Mouse (Mus musculus) neural tube, embryonic 12.5 days (tissue): ENCODE measurements around the gene Ppp3ca. TPM values are rescaled to one million over a fixed set of nuclear protein-coding genes. Genes with fewer than 3 reads are reported as not detected.
A peak's percentile ranks its signal among the peaks of the same experiment; 100 is the strongest.

Experiments used
- ATAC-seq: fragments of 200-750 bp; cut with Nextera tagmentation; 2 replicates; pipeline ENCODE4 v1.8.0; 2017; ENCODE audit warnings: low read depth, mild to moderate bottlenecking, moderate TSS enrichment, moderate library complexity; ENCODE audit not compliant: low FRiP score
- H3K27ac ChIP-seq: fragments of 300-500 bp; sonication (generic); 2 replicates; pipeline ENCODE4 v1.5.1; 2016
- H3K27me3 ChIP-seq: fragments of 300-500 bp; sonication (generic); replicated peaks from 2 replicates; pipeline ENCODE4 v1.6.1; 2016; ENCODE audit warnings: mild to moderate bottlenecking
- H3K36me3 ChIP-seq: fragments of 300-500 bp; sonication (generic); 2 replicates; pipeline ENCODE4 v1.6.1; 2016; ENCODE audit warnings: mild to moderate bottlenecking
- H3K4me1 ChIP-seq: fragments of 300-500 bp; sonication (generic); 2 replicates; pipeline ENCODE4 v1.6.1; 2016
- H3K4me2 ChIP-seq: fragments of 300-500 bp; sonication (generic); replicated peaks from 2 replicates; pipeline ENCODE4 v1.6.1; 2016; ENCODE audit warnings: mild to moderate bottlenecking
- H3K4me3 ChIP-seq: fragments of 300-500 bp; sonication (generic); 2 replicates; pipeline ENCODE4 v1.5.1; 2016
- H3K9ac ChIP-seq: fragments of 300-500 bp; sonication (generic); 2 replicates; pipeline ENCODE4 v1.6.1; 2016; ENCODE audit warnings: mild to moderate bottlenecking
- H3K9me3 ChIP-seq: fragments of 300-500 bp; sonication (generic); 2 replicates; pipeline ENCODE4 v1.6.1; 2016; ENCODE audit warnings: mild to moderate bottlenecking
- WGBS: fragments of 180-500 bp; shearing (Covaris S2); methylation state at CpG from one replicate; pipeline ENCODE4 v1.1.7; 2016; 5-methylcytosine and 5-hydroxymethylcytosine counted together
- polyA plus RNA-seq: library from polyadenylated mRNA; unstranded; fragments of >200 nt; fragmentation: Nextera tagmentation; extraction: Ambion mirVana; gene quantifications from 2 replicates; pipeline ENCODE4 v1.2.1, GENCODE M21; 2016

Gene Ppp3ca
- polyA plus RNA-seq, 1 experiment from 2014 or later: 164 TPM

DNA sequence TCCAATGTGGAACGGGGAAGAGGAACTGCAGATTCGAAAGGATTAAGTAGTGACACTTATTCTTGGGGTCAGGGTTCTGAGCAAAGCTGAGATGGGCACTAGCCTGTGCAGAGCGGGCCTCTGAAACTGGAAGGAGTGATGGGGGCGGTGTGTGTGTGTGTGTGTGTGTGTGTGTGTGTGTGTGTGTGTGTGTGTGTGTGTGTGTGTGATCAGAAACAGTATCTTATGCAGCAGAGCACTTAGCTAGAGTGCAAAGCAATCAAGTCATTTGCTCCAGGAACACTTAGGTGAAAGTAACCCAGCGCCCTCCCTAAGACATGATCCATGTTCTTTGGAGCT lies 2.0 kb downstream of the Ppp3ca start:
- peak overlapping the region; percentile 91 for H3K4me3 ChIP-seq
- 9% methylated on average over 5 of the region's 5 CpGs for WGBS
- no peaks in the 10 kb centered on the region for H3K36me3 ChIP-seq
- H3K4me2 ChIP-seq: peak overlapping the region; percentile 73
- H3K4me1 ChIP-seq: peaks cover 13% of the 10 kb centered on the region
- no peaks in the 10 kb centered on the region for H3K9me3 ChIP-seq
- H3K27ac ChIP-seq: peak overlapping the region; percentile 93; the same call in 1 of the 2 replicates
- H3K27me3 ChIP-seq: no peaks in the 10 kb centered on the region
- peak overlapping the region; percentile 91 for H3K9ac ChIP-seq
- ATAC-seq: no peak

DNA sequence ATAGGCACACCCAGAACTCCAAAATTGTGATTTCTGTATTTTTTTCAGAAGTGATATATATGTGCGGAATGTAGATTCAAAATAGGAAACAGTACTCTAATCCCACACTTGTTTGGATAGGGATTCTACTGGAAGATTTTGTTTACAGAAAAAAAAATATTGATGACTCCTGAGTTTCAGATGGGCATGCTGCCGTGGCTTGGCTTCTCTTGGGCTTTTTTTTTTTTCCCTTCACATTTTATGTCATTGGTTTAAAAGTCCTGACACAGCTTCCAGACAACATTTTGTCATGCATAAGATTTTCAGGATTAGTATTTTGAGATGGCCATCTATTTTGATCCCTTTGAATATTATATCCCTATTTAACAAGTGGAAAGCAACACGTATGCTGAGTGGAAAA lies 2.9 kb downstream of the Ppp3ca start:
- ATAC-seq: no peak
- Histone ChIP-seq H3K4me2 (peak overlapping the region; percentile 73; the same call in 1 of the 2 replicates), H3K4me3 (no peak overlapping the region), H3K4me1 (peaks cover 13% of the 10 kb centered on the region), H3K27ac (no peak overlapping the region), H3K9me3 (no peaks in the 10 kb centered on the region), H3K36me3 (no peaks in the 10 kb centered on the region), H3K27me3 (no peaks in the 10 kb centered on the region), H3K9ac (no peak overlapping the region)
- WGBS: 85% methylated on average over 3 of the region's 3 CpGs

DNA sequence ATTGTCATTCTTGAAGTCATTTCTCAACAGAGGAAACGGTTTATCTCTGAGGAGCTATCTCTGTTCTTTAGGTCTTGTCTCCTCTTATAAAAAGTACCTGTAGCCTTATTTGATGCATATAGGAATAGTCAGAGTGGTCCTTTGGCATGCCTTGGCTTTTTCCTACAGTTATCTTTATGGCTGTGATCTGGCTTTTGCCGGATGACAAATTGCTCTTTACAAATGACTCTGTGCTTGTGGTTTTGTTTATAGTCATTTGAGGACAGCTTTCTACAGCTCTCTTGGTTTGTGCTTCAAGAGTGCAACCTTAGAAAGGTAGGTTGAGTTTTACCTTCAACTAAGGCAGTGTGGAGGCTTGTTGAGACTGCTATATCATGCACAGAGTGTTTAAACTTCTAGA lies 3.4 kb downstream of the Ppp3ca start:
- no peak overlapping the region; the same call in 1 of the 2 replicates for H3K4me2 ChIP-seq
- H3K4me1 ChIP-seq: peaks cover 13% of the 10 kb centered on the region
- no peak overlapping the region for H3K27ac ChIP-seq
- ATAC-seq: no peak
- H3K36me3 ChIP-seq: no peaks in the 10 kb centered on the region
- WGBS: 77% methylated on average over 2 of the region's 2 CpGs
- H3K4me3 ChIP-seq: no peak overlapping the region
- H3K9ac ChIP-seq: no peak overlapping the region
- H3K9me3 ChIP-seq: no peaks in the 10 kb centered on the region
- H3K27me3 ChIP-seq: no peaks in the 10 kb centered on the region

DNA sequence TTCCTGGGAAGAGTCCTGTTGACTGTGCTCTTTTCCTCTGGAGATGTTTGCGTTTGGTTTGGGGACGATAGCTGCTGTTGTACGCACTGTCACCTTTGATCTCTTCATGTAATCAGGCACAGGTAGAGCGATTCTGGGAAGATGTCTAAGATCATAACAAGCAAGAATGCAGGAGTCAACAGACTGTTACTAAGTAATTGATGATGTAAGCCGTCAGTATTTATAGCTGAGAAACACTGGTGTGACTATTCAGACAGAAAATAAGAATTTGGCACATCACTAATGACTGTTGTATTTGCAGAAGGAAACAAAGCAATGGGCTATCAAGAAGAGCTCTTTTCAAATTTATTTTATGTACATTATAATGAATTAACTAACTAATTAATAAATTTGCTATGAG lies 4.6 kb downstream of the Ppp3ca start:
- Histone ChIP-seq H3K4me2 (no peak overlapping the region), H3K27ac (no peak overlapping the region), H3K9me3 (no peaks in the 10 kb centered on the region), H3K27me3 (no peaks in the 10 kb centered on the region), H3K4me1 (peaks cover 16% of the 10 kb centered on the region), H3K9ac (no peak overlapping the region), H3K36me3 (no peaks in the 10 kb centered on the region), H3K4me3 (no peak overlapping the region)
- ATAC-seq: no peak
- WGBS: 80% methylated on average over 5 of the region's 5 CpGs

DNA sequence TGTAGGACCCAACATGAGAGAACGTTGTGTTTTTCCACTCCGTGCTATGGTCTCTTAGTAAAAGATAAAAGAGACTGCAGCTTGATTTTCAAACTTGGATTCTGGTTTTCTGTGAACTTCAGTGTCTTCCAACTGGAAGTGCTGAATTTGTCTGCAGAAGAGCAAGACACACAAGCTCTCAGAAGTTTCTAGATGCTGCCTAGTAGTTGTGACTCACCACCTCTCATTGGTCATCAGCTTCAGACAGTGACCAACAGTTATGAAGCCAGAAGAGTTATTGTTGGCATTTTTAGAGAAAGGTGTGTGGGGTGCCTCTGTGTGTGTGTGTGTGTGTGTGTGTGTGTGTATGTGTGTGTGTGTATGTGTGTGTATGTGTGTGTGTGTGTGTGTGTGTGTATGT lies 7.1 kb downstream of the Ppp3ca start:
- no peaks in the 10 kb centered on the region for H3K27me3 ChIP-seq
- no peak overlapping the region for H3K9ac ChIP-seq
- WGBS: 81% methylated on average over 2 of the region's 2 CpGs
- peaks cover 15% of the 10 kb centered on the region for H3K4me1 ChIP-seq
- H3K36me3 ChIP-seq: no peaks in the 10 kb centered on the region
- H3K4me3 ChIP-seq: no peak overlapping the region
- H3K4me2 ChIP-seq: no peak overlapping the region
- H3K27ac ChIP-seq: no peak overlapping the region
- no peaks in the 10 kb centered on the region for H3K9me3 ChIP-seq
- no peak for ATAC-seq

DNA sequence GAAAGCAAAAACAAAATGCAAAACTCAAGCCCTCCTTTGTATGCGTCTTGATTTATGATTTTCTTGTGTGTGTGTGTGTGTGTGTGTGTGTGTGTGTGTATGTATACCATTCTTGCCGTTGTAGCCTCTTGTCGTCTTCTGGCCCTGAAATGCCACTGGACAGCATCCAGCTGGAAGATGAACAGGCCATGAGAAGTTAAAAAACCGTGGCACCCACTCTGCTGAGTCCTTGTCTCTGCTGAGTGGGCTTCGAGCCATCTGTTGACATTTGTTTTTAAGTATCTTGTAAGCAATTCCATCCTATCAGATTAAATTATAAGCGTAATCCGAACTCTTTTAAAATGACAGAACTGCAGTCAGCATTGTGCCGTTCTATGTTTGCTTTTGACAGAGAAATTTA lies 8.5 kb downstream of the Ppp3ca start:
- Histone ChIP-seq H3K9ac (no peak overlapping the region), H3K4me2 (no peak overlapping the region), H3K36me3 (no peaks in the 10 kb centered on the region), H3K4me3 (no peak overlapping the region), H3K27ac (no peak overlapping the region), H3K27me3 (no peaks in the 10 kb centered on the region), H3K9me3 (no peaks in the 10 kb centered on the region), H3K4me1 (peaks cover 10% of the 10 kb centered on the region; the same call in 1 of the 2 replicates)
- no peak for ATAC-seq
- WGBS: 76% methylated on average over 8 of the region's 8 CpGs

DNA sequence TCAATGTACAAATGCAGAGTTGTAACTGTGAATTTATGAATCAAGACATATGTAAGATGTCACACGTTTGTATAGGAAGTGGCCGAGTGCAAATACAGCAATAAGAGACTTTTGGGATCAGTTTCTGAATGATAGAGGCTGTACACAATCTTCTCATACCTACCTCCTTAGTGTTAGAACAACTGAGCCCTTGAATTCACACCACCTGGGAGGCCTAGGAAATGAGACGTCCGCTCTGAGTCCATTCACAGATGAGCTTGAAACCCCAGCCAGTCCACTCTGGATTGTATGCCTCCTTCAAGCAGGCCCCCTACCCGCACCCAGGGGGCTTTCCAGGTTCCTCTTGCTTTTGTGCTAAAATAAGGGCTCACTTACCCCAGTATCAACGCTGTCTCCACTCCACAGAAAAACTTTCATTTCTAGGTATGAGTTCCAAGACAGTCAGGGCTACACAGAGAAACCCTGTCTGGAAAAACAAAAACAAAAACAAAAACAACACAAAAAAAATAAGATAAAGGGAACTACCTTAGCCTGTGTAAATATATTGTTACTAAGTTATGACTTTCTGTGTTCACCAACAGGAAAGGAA lies 10.1 kb downstream of the Ppp3ca start:
- no peak for ATAC-seq
- Histone ChIP-seq H3K4me1 (peaks cover 5% of the 10 kb centered on the region; the same call in 1 of the 2 replicates), H3K9ac (no peak overlapping the region), H3K27me3 (no peaks in the 10 kb centered on the region), H3K27ac (no peak overlapping the region), H3K4me3 (no peak overlapping the region), H3K36me3 (no peaks in the 10 kb centered on the region), H3K4me2 (no peak overlapping the region), H3K9me3 (no peaks in the 10 kb centered on the region)
- WGBS: 79% methylated on average over 6 of the region's 6 CpGs

DNA sequence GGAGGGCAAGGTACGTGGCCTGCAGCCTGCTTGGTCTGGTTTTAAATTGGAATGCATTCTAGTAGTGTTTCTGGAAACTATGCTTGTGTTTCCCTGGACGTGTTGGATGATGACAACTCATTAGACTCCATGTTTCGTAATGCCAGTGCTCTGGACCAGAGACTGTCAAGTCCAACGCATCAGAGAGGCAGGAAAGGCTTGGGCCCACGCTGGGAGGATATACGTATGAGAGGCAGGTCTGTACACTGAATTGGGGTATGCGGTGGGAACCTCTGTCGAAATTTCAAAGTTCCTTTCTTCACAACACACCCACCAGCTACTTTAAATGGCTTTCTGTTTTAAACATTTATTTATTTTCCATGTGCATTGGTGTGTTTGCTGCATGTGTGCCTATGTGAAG lies 12.3 kb downstream of the Ppp3ca start:
- Histone ChIP-seq H3K27ac (no peak overlapping the region), H3K27me3 (no peaks in the 10 kb centered on the region), H3K9me3 (no peaks in the 10 kb centered on the region), H3K4me3 (no peak overlapping the region), H3K4me2 (no peak overlapping the region), H3K36me3 (no peaks in the 10 kb centered on the region), H3K9ac (no peak overlapping the region), H3K4me1 (peaks cover 5% of the 10 kb centered on the region; the same call in 1 of the 2 replicates)
- ATAC-seq: no peak
- 92% methylated on average over 8 of the region's 8 CpGs for WGBS

DNA sequence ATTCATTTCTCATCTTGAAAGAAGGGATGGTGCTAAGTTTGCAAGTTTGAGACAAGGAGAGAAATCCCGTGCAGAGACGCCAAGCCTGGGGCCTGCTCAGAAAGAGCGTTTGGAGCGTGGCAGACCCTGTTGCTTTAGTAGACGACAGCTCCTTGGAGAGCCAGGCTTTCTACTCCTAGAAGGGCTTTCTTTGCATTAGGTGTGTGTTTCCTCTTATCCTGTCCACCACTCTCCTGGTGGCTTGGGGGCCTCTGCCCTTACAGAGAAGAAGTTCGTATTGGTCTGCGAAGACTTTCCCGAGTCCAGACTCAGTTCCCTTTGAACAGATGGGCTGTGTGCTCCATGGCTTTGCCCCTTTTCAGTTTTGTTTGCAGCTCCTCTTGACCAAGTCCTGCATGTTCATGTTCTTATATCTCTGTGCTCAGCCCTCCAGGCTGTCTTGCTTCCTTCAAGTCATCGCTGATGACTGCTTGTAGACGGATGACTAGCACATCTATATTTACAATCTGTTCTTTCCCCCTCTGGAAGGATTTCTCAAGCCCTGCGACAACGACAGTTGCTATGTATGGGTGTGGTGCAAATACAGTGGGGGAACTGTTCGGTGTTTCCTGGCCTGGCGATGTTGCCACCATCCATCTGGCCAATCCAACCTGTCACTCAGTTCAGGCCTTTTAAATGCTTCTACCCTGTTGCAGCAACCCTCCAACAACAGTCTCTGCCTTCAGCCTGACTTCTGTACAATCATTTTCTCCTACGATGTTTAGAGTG lies 14.5 kb downstream of the Ppp3ca start:
- WGBS: 94% methylated on average over 15 of the region's 15 CpGs

DNA sequence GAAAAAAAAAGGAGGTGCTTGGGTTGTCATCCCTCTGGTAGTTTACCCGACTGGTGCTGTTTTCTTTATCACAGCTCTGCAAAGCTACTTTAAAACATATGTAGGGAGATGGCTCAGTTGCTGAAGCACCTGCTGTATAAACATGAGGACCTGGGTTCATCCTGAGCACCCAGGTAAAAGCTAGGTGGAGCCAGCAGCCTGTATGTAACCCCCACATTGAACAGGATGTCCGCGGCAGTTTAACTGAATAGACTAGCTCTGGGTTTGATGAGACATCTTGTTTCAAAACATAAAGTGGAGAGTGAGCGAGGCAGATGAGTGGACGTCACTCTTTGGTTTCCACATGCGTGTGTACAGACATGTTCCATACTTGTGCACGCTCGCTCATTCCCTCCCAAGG lies 16.5 kb downstream of the Ppp3ca start:
- 90% methylated on average over 8 of the region's 8 CpGs for WGBS
- no peaks in the 10 kb centered on the region for H3K9me3 ChIP-seq
- H3K4me3 ChIP-seq: no peak overlapping the region
- ATAC-seq: no peak
- no peaks in the 10 kb centered on the region; the same call in 1 of the 2 replicates for H3K4me1 ChIP-seq
- no peaks in the 10 kb centered on the region for H3K27me3 ChIP-seq
- no peaks in the 10 kb centered on the region for H3K36me3 ChIP-seq
- H3K9ac ChIP-seq: no peak overlapping the region
- H3K4me2 ChIP-seq: no peak overlapping the region
- H3K27ac ChIP-seq: no peak overlapping the region

More for the DNA sequence above, 14.5 kb downstream of the Ppp3ca start:
- H3K9me3 ChIP-seq: no peaks in the 10 kb centered on the region
- no peak overlapping the region for H3K27ac ChIP-seq
- H3K4me2 ChIP-seq: no peak overlapping the region
- ATAC-seq: no peak
- H3K27me3 ChIP-seq: no peaks in the 10 kb centered on the region
- peaks cover 3% of the 10 kb centered on the region; the same call in 1 of the 2 replicates for H3K4me1 ChIP-seq
- H3K9ac ChIP-seq: no peak overlapping the region
- no peaks in the 10 kb centered on the region for H3K36me3 ChIP-seq
- no peak overlapping the region for H3K4me3 ChIP-seq

DNA sequence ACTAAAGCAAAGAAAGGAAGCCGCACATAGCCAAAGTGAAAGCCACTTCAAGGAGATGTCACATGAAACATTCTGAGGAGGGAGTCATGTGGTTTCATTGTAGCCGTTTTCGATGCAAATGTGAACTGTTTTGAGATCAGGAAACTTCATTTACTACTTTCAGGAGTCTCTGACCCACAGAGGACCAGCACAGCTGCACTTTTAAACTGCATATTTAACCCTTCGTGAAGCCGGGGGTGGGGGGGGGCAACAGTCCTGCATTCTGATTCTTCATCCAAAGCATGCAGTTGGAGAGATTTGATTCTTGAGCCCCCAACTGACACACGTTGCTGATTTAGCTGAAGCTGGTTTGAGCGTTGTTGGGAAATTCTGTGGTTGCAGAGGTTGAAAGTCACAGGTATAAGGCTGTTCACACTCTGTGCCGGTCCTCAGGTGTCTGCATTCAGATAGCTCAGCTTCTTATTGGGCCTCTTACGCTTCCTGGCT lies 18.2 kb downstream of the Ppp3ca start:
- Histone ChIP-seq H3K4me3 (no peak overlapping the region), H3K4me2 (no peak overlapping the region), H3K36me3 (no peaks in the 10 kb centered on the region), H3K27ac (no peak overlapping the region), H3K9ac (no peak overlapping the region), H3K9me3 (no peaks in the 10 kb centered on the region), H3K4me1 (no peaks in the 10 kb centered on the region; the same call in 1 of the 2 replicates), H3K27me3 (no peaks in the 10 kb centered on the region)
- WGBS: 77% methylated on average over 9 of the region's 9 CpGs
- ATAC-seq: no peak

DNA sequence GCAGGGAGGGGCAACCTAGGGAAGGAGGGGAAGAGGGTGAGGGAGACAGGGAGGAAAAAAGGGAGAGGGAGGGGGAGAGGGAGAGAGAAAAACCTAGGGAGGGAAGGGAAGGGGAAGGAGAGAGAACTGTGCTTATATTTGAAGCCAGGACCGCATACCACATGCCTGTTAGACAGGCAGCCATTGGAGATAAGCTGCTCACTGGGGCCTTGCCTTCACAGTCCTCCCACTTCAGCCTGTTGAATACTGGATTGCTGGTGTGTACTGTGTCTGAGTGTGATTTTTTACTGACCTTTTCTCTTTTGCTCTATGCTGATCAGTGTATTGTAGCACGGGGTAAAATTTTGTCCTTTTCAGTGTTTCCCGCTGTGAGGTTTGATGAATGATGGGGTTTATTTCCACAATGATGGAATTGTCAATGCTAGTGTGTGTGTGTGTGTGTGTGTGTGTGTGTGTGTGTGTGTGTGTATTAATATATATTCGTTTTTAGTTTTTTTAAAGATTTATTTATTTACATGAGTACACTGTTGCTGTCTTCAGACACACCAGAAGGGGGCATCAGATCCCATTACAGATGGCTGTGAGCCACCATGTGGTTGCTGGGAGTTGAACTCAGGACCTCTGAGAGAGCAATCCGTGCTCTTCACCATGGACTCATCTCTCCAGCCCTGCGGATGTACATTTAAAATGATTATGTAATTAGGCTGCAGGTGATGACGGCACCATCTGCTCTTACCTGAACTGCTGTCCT lies 20.0 kb downstream of the Ppp3ca start:
- ATAC-seq: peak; percentile 29; the same call in 1 of the 2 replicates
- no peaks in the 10 kb centered on the region for H3K36me3 ChIP-seq
- no peak overlapping the region for H3K9ac ChIP-seq
- no peaks in the 10 kb centered on the region; the same call in 1 of the 2 replicates for H3K4me1 ChIP-seq
- WGBS: 94% methylated on average over 7 of the region's 7 CpGs
- no peak overlapping the region for H3K4me3 ChIP-seq
- H3K9me3 ChIP-seq: no peaks in the 10 kb centered on the region
- H3K27ac ChIP-seq: no peak overlapping the region
- no peak overlapping the region for H3K4me2 ChIP-seq
- H3K27me3 ChIP-seq: no peaks in the 10 kb centered on the region
